Mouse (Mus musculus) ovary, adult 2 months (tissue): Measurements from ENCODE around the gene Wfdc1. TPM values are rescaled to one million over a fixed set of nuclear protein-coding genes. Genes with fewer than 3 reads are reported as not detected.

Experiments used
- polyA plus RNA-seq: library from polyadenylated mRNA; depleted of rRNA; stranded (reverse); fragments of >200 nt; gene quantifications from 2 replicates; pipeline ENCODE4 v1.2.3, GENCODE M21; 2012; rRNA removed

Gene Wfdc1
- 129 and 167 TPM in 2 replicates for polyA plus RNA-seq

GRCm38 (mm10) chr8:119666219-119666951 is at the start of gene Wfdc1:
Gene Wfdc1, plus strand, starts transcription at chr8:119666365.

DNA sequence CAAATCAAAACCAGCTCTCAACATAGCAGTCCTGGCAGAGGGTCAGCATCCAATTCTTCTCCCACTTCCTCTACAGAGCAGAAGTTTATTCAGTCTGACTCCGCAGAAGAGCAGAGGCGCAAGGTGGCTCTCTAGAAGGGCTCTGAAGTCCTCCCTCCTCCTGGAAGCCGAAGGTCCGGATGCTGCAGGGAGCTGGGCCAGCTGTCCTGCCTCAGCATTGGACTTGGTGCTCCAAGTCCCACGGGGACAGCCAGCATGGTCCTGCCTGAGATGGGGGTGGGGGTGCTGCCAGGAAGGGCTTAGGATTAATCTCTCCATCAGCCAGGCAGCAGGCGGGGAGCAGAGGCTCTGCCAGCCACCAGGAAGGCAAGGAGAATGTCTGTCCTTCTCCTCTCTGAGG is 30.8 kb upstream of the Wfdc1 start, which contains the start of gene Kcng4:
Gene Kcng4 (minus strand): TSS at position 303 of the 400 bp plus-strand sequence.

GRCm38 (mm10) chr8:119699549-119700134 is 33.5 kb downstream of the Wfdc1 start, which contains the start of gene Atp2c2:
Gene Atp2c2, plus strand, starts transcription at chr8:119700009.

Other genes starting within 250 kb of the Wfdc1 start
- 30.0 and 42.2 TPM in 2 replicates for gene Osgin1, start 232.2 kb upstream of the Wfdc1 start, polyA plus RNA-seq
- gene Necab2, start 219.6 kb upstream of the Wfdc1 start, polyA plus RNA-seq: 2.9 and 3.3 TPM in 2 replicates
- gene Slc38a8, start 164.7 kb upstream of the Wfdc1 start, polyA plus RNA-seq: 1.3 and 2.2 TPM in 2 replicates
- 121 and 142 TPM in 2 replicates for gene Mbtps1, start 107.6 kb upstream of the Wfdc1 start, polyA plus RNA-seq
- gene Hsdl1, start 91.2 kb upstream of the Wfdc1 start, polyA plus RNA-seq: 31.8 and 33.5 TPM in 2 replicates
- 6.9 and 7.4 TPM in 2 replicates for gene Dnaaf1, start 91.1 kb upstream of the Wfdc1 start, polyA plus RNA-seq
- gene Taf1c, start 61.1 kb upstream of the Wfdc1 start, polyA plus RNA-seq: 42.3 and 49.9 TPM in 2 replicates
- gene Adad2, start 53.6 kb upstream of the Wfdc1 start, polyA plus RNA-seq: 1.7 and 2.3 TPM in 2 replicates
- 2.3 and 4.2 TPM in 2 replicates for gene Kcng4, start 30.7 kb upstream of the Wfdc1 start, polyA plus RNA-seq
- 3.8 and 5.0 TPM in 2 replicates for gene Atp2c2, start 33.6 kb downstream of the Wfdc1 start, polyA plus RNA-seq
- gene Tldc1, start 112.1 kb downstream of the Wfdc1 start, polyA plus RNA-seq: 17.2 and 17.5 TPM in 2 replicates
- gene Cotl1, start 174.2 kb downstream of the Wfdc1 start, polyA plus RNA-seq: 218 and 231 TPM in 2 replicates
- 52.7 and 87.2 TPM in 2 replicates for gene Klhl36, start 195.9 kb downstream of the Wfdc1 start, polyA plus RNA-seq
- 68.7 and 87.7 TPM in 2 replicates for gene Usp10, start 244.0 kb downstream of the Wfdc1 start, polyA plus RNA-seq
- gene Gm20388, start 244.5 kb downstream of the Wfdc1 start, polyA plus RNA-seq: 60.7 and 71.9 TPM in 2 replicates